Mouse (Mus musculus) mouse embryonic stem cell (cell line): Measurements from ENCODE around the gene Glb1l.

Experiments
- in situ Hi-C, 2 experiments: fragments of 300-500 bp; cut with MboI; formaldehyde crosslinking; loops; 1 replicate in 1 of 2; 3 replicates in 1 of 2; pipeline ENCODE4 v1.14.3; 2019 to 2020; ENCODE audit warnings: low sequenced_read_pairs in 2 of 2, low pct_unique_long_range_greater_than_20kb in 1 of 2, mixed read lengths in 1 of 2; ENCODE audit not compliant: unreplicated experiment in 1 of 2

Glb1l gene

DNA sequence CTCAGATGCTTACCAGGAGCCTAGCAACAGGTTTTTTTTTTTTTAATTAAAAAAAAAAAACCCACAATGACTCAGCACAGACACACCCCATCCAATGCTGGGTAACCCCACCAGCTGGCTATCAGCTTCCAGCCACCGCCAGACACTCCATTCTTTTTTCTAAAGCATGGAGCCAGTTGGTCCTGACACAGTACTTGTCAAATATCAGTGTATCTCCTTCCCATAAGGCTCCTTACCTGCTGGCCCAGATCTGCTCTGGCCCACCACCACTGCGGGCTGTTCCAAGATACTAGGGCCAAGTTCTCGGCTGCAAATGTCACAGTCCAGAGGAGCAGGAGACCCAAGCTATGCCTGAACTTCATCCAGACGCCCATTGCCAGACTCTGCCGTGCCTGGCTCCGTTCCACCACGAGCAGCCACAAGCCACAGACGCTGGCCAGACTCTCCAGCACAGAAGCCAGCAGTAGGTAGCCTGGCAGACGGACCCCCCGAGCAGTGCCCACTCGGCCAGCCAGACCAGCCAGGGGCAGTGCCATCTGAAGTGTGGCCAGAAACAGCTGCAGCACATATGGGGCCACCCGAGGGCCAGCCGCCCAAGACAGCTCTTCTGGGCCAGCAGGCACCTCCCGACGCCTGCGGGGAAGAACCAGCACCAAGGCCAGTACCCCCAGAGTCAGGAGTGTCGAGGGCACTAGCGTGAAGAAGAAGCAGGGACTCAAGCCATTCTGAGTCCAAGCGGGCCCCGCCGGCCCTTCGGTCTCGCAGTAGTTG is 31.1 kb downstream of the Glb1l start:
- in situ Hi-C loops = loop anchor here in 1 of 2 experiments (10.0 kb wide), 1 partner anchor 75 kb away; no protein-coding TSS in a partner anchor

- in situ Hi-C loops = no loop called here
Measured at GRCm38 (mm10) chr1:75168472-75169464, 41.8 kb downstream of the Glb1l start, which contains the start of gene Zfand2b. Gene Zfand2b, plus strand, starts transcription at chr1:75168646.

GRCm38 (mm10) chr1:75168093-75168471 is 42.5 kb downstream of the Glb1l start:
- in situ Hi-C loops = no loop called here

DNA sequence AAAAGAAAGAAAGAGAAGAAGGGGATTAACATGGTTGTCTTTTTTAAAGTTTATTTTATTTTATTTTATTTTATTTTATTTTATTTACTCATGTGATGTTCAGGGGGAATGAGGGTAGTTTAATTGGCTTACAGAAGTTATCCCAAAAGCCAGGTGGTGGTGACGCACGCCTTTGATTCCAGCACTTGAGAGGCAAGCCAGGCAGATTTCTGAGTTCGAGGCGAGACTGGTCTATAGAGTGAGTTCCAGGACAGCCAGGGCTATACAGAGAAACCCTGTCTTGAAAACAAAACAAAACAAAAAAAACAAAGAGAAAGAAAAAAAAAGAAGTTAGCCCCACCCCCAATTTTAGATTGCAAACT is 50.4 kb downstream of the Glb1l start:
- in situ Hi-C loops = no loop called here

DNA sequence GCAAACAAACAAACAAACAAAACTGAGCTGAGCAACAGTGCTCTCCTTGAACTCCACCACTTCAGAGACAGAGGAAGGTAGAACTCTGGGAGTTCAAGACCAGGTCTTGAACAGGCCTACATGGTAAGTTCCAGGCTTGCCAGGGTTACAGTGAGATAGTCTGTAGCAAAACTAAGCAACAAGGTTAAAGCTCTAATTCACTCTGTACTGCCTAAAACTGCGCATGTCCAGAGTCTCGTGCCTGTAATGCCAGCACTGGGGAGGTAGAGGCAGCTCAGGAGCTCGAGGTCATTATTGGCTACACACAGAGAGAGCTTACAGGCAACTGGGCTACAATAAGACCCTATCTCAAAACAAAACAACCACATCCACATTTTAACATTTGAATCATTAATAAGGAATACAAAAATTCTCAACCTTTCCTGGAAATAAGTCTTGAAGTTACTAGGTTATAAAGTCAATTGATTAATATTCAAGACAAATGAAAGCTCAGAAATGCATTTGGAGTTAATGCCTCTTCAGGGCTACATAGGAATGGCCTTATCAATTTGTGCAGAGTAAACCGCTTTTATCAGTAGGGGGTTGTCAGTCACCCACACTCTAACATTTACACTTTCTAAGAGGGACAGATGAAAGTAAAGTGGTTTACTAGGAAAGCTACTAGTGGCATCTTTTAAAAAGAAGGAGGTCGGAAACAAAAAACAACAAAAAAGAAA is 50.9 kb downstream of the Glb1l start:
- in situ Hi-C loops = no loop called here

DNA sequence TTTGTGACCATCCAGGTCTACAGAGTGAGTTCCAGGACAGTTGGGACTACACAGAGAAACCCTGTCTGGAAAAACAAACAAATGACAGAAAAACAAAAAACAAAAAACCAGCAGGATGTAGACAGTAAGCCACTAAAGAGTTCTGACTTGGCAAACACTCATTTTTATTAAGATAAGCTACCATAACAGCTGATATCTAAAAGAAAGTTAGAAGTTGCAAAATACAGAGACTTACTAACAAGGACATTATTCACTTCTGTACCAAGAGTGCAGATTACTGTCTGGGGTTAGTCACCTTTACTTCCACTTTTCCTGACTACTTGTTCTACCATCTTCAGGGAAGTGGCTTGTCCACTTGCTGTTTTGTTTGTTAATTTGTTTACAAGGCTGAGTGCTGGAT is 51.6 kb downstream of the Glb1l start:
- in situ Hi-C loops = no loop called here

GRCm38 (mm10) chr1:75155837-75156236 is 54.8 kb downstream of the Glb1l start:
- in situ Hi-C loops = no loop called here

GRCm38 (mm10) chr1:75148727-75149126 is 61.9 kb downstream of the Glb1l start:
- in situ Hi-C loops = no loop called here
